Mouse (Mus musculus) ES-E14 (cell line): ENCODE data around the gene Wnt9b. TPM values are rescaled to one million over a fixed set of nuclear protein-coding genes. Genes with fewer than 3 reads are reported as not detected.
A peak's percentile ranks its signal among the peaks of the same experiment; 100 is the strongest.

ENCODE experiments used
- DNase-seq: peaks from one replicate; pipeline ENCODE4 v3.0.0-alpha.2; 2013; ENCODE audit warnings: low read depth, low spot score
- H3K27ac ChIP-seq: 2 replicates; pipeline ENCODE4 v1.5.1; 2012; ENCODE audit warnings: low read depth, mild to moderate bottlenecking, low read length, moderate library complexity, mixed read lengths; ENCODE audit not compliant: poor library complexity, insufficient read depth, severe bottlenecking
- H3K36me3 ChIP-seq: 2 replicates; pipeline ENCODE4 v1.6.1; 2012; ENCODE audit warnings: mild to moderate bottlenecking, low read length, moderate library complexity, mixed read lengths; ENCODE audit not compliant: control insufficient read depth, poor library complexity, insufficient read depth, severe bottlenecking
- H3K4me1 ChIP-seq, 2 experiments: fragments of 150-350 bp in 1 of 2; sonication (generic) in 1 of 2; 2 replicates each; pipeline ENCODE4 v1.6.1; 2012; ENCODE audit warnings: low read length in 2 of 2, mild to moderate bottlenecking in 1 of 2, mixed read lengths in 1 of 2; ENCODE audit not compliant: control insufficient read depth in 2 of 2, insufficient read depth in 2 of 2, poor library complexity in 1 of 2
- H3K4me3 ChIP-seq, 2 experiments: fragments of 150-350 bp in 1 of 2; sonication (generic) in 1 of 2; 2 replicates each; pipeline ENCODE4 v1.5.1; 2012; ENCODE audit warnings: low read length in 2 of 2, low read depth in 1 of 2, mild to moderate bottlenecking in 1 of 2, mixed read lengths in 1 of 2; ENCODE audit not compliant: insufficient read depth in 1 of 2, poor library complexity in 1 of 2, severe bottlenecking in 1 of 2
- H3K9ac ChIP-seq: 2 replicates; pipeline ENCODE4 v1.6.1; 2012; ENCODE audit warnings: low read depth, mild to moderate bottlenecking, low read length, mixed read lengths; ENCODE audit not compliant: poor library complexity, insufficient read depth, severe bottlenecking
- H3K9me3 ChIP-seq: fragments of 150-350 bp; sonication (generic); 2 replicates; pipeline ENCODE4 v1.6.1; 2012; ENCODE audit warnings: low read depth, mild to moderate bottlenecking, low read length; ENCODE audit not compliant: control insufficient read depth, insufficient read depth
- CHD2 ChIP-seq: IDR thresholded peaks from 2 replicates; pipeline ENCODE4 v1.6.1; 2014; ENCODE audit warnings: mild to moderate bottlenecking, low read depth, low read length, inconsistent platforms
- HCFC1 ChIP-seq: IDR thresholded peaks from 2 replicates; pipeline ENCODE4 v1.6.1; 2012; ENCODE audit warnings: low read length, inconsistent platforms, borderline replicate concordance; ENCODE audit not compliant: insufficient read depth
- MAFK ChIP-seq: IDR thresholded peaks from 2 replicates; pipeline ENCODE4 v1.6.1; 2014; ENCODE audit warnings: mild to moderate bottlenecking, low read depth, low read length, inconsistent platforms; ENCODE audit not compliant: insufficient read depth
- ZC3H11A ChIP-seq: IDR thresholded peaks from 2 replicates; pipeline ENCODE4 v1.6.1; 2012; ENCODE audit warnings: low read depth, mild to moderate bottlenecking, inconsistent platforms, low read length, borderline replicate concordance
- ZNF384 ChIP-seq: IDR thresholded peaks from 2 replicates; pipeline ENCODE4 v1.6.1; 2012; ENCODE audit warnings: low read depth, low read length, inconsistent platforms
- in situ Hi-C, 2 experiments: fragments of 600-800 bp; cut with MboI; formaldehyde crosslinking; loops; one replicate each; pipeline ENCODE4 v1.15.1; 2025; ENCODE audit warnings: low sequenced_read_pairs in 2 of 2, inconsistent platforms in 1 of 2; ENCODE audit not compliant: unreplicated experiment in 2 of 2
- total RNA-seq: library from RNA; depleted of rRNA; stranded (reverse); fragments of 300-350 nt; gene quantifications from 2 replicates; pipeline ENCODE4 v1.2.3, GENCODE M21; 2012

Gene Wnt9b
- total RNA-seq, 1 experiment: 0.09 TPM

GRCm38 (mm10) chr11:103697565-103698176 lies 52.0 kb downstream of the Wnt9b start, which contains the start of gene Gosr2:
Gene Gosr2, minus strand, starts transcription at chr11:103697898.
- H3K36me3 ChIP-seq: no peaks in the 10 kb centered on the region
- H3K4me3 ChIP-seq: peak within 1 kb of the TSS; percentile 77 to 100
- peak within 1 kb of the TSS; percentile 96 for H3K9ac ChIP-seq
- no peaks in the 10 kb centered on the region for H3K4me1 ChIP-seq
- DNase-seq: peak; percentile 83
- peak within 1 kb of the TSS; percentile 86 for H3K27ac ChIP-seq
- peak; percentile 77; the same call in 1 of the 2 replicates for TF ChIP-seq HCFC1
- TF ChIP-seq ZC3H11A: no peak
- in situ Hi-C loops: no loop called here
- no peaks in the 10 kb centered on the region for H3K9me3 ChIP-seq

GRCm38 (mm10) chr11:103696851-103697564 lies 52.6 kb downstream of the Wnt9b start:
- Histone ChIP-seq H3K27ac (peak overlapping the region; percentile 86; the same call in 1 of the 2 replicates), H3K4me1 (no peaks in the 10 kb centered on the region), H3K9ac (peak overlapping the region; percentile 96), H3K36me3 (no peaks in the 10 kb centered on the region), H3K9me3 (no peaks in the 10 kb centered on the region), H3K4me3 (peak overlapping the region; percentile 77 to 100)
- in situ Hi-C loops: no loop called here
- TF ChIP-seq MAFK: no peak
- TF ChIP-seq ZNF384: no peak
- TF ChIP-seq CHD2: no peak
- TF ChIP-seq HCFC1: no peak
- TF ChIP-seq ZC3H11A: no peak
- peak; percentile 19 for DNase-seq

GRCm38 (mm10) chr11:103693241-103693640 lies 56.4 kb downstream of the Wnt9b start:
- no peaks in the 10 kb centered on the region for H3K9me3 ChIP-seq
- no peak overlapping the region for H3K27ac ChIP-seq
- TF ChIP-seq MAFK (no peak), CHD2 (no peak), ZNF384 (no peak), HCFC1 (no peak), ZC3H11A (no peak)
- H3K4me1 ChIP-seq: peaks cover 0 to 4% of the 10 kb centered on the region in 2 experiments; a peak in 1 of 4 replicates
- no peak overlapping the region for H3K9ac ChIP-seq
- in situ Hi-C loops: no loop called here
- H3K36me3 ChIP-seq: no peaks in the 10 kb centered on the region; the same call in 1 of the 2 replicates
- no peak for DNase-seq
- H3K4me3 ChIP-seq: no peak overlapping the region

- Histone ChIP-seq H3K4me1 (peaks cover 0 to 4% of the 10 kb centered on the region in 2 experiments; a peak in 1 of 4 replicates), H3K4me3 (no peak overlapping the region), H3K36me3 (peaks cover 11% of the 10 kb centered on the region), H3K27ac (no peak overlapping the region), H3K9me3 (no peaks in the 10 kb centered on the region), H3K9ac (no peak overlapping the region)
- no peak for TF ChIP-seq ZC3H11A
- no peak for TF ChIP-seq MAFK
- no peak for DNase-seq
- in situ Hi-C loops: no loop called here
These were observed 58.6 kb downstream of the Wnt9b start for GRCm38 (mm10) chr11:103691036-103691435.
